Mouse (Mus musculus) limb, embryonic 14.5 days (tissue): ENCODE measurements at regions not wholly inside any gene's neighbourhood (a gene's known extent, or its start where the extent isn't known, plus 50 kb on each side); places are given as distances from the start of the nearest gene placed in this dataset.

Experiments
- ATAC-seq: fragments of 200-750 bp; cut with Nextera tagmentation; 2 replicates; pipeline ENCODE4 v1.8.0; 2017; ENCODE audit warnings: low read depth, moderate number of reproducible peaks, moderate TSS enrichment; ENCODE audit not compliant: low FRiP score
- DNase-seq: peaks from one replicate; pipeline ENCODE4 v3.0.0-alpha.2; 2015; ENCODE audit warnings: low spot score
- H3K27ac ChIP-seq: fragments of 300-500 bp; sonication (generic); replicated peaks from 2 replicates; pipeline ENCODE4 v1.5.1; 2014; ENCODE audit warnings: low read depth, mild to moderate bottlenecking, low read length, moderate library complexity, mixed read lengths
- H3K27me3 ChIP-seq: fragments of 300-500 bp; sonication (generic); 2 replicates; pipeline ENCODE4 v1.6.1; 2014; ENCODE audit warnings: low read length, mixed read lengths; ENCODE audit not compliant: control insufficient read depth, insufficient read depth
- H3K36me3 ChIP-seq: fragments of 300-500 bp; sonication (generic); 2 replicates; pipeline ENCODE4 v1.6.1; 2014; ENCODE audit warnings: mild to moderate bottlenecking, low read length, moderate library complexity, mixed read lengths; ENCODE audit not compliant: control insufficient read depth, insufficient read depth
- H3K4me1 ChIP-seq: fragments of 300-500 bp; sonication (generic); 2 replicates; pipeline ENCODE4 v1.6.1; 2014; ENCODE audit warnings: antibody characterized with exemption, low read length, mixed read lengths; ENCODE audit not compliant: control insufficient read depth, insufficient read depth
- H3K4me2 ChIP-seq: fragments of 300-500 bp; sonication (generic); replicated peaks from 2 replicates; pipeline ENCODE4 v1.6.1; 2014; ENCODE audit warnings: low read depth, mild to moderate bottlenecking, low read length, moderate library complexity; ENCODE audit not compliant: severe bottlenecking
- H3K4me3 ChIP-seq: fragments of 300-500 bp; sonication (generic); replicated peaks from 2 replicates; pipeline ENCODE4 v1.5.1; 2014; ENCODE audit warnings: low read length
- H3K9ac ChIP-seq: fragments of 300-500 bp; sonication (generic); 2 replicates; pipeline ENCODE4 v1.6.1; 2014; ENCODE audit warnings: mild to moderate bottlenecking, low read depth, low read length, moderate library complexity; ENCODE audit not compliant: severe bottlenecking
- H3K9me3 ChIP-seq: fragments of 300-500 bp; sonication (generic); 2 replicates; pipeline ENCODE4 v1.6.1; 2016; ENCODE audit warnings: low read length; ENCODE audit not compliant: control insufficient read depth
- POLR2A ChIP-seq: fragments of 200-500 bp; IDR thresholded peaks from 2 replicates; pipeline ENCODE4 v1.8.0; 2012; ENCODE audit warnings: inconsistent platforms, mild to moderate bottlenecking, moderate library complexity, borderline replicate concordance; ENCODE audit not compliant: insufficient read depth, insufficient read length; ENCODE audit errors: extremely low read depth
- WGBS: fragments of 180-500 bp; shearing (Covaris S2); extraction: QIAGEN DNeasy Blood & Tissue Kit; methylation state at CpG from one replicate; pipeline ENCODE4 v1.1.7; 2014; 5-methylcytosine and 5-hydroxymethylcytosine counted together

DNA sequence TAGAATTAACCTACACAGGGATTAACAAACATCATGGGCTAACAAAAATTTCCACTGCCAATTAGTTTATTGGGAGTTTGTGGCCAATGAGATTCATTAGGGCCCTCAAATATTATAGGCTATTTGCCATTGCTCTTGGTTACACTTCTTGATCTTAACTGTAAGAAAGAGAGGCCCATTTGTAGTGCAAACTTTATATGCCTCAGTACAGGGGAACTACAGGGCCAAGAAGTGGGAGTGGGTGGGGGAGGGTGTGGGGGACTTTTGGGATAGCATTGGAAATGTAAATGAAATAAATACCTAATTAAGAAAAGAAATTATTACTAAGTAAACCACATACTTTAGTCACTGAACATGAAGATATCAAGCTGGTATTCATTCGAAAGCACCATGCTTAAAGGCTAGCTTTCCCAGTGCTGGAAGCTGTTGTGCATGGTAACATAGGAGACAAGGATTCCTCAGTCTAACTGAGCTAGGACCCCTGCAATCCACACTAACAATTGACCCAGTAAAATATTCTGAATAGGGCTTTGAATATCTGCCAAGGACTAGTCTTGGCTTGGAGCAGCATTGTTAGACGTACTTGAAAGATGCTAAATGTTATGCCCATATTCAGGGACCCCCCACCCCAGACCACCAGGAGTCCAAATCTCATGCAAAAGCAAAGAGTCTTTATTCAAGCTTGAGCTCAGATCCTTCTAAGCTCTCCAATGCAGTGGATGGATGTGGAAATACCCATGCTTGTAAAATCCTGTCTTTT, 295.9 kb downstream of the Speer2 start:
- no peak for TF ChIP-seq POLR2A
- Histone ChIP-seq H3K4me1 (no peaks in the 10 kb centered on the region), H3K27ac (no peak overlapping the region), H3K9me3 (no peaks in the 10 kb centered on the region), H3K9ac (no peak overlapping the region), H3K27me3 (no peaks in the 10 kb centered on the region), H3K36me3 (no peaks in the 10 kb centered on the region), H3K4me3 (no peak overlapping the region), H3K4me2 (no peak overlapping the region)
- ATAC-seq (no peak), DNase-seq (no peak)
- 86% methylated on average over 2 of the region's 2 CpGs for WGBS
